Mouse (Mus musculus): ENCODE measurements at regions not wholly inside any gene's neighbourhood (a gene's known extent, or its start where the extent isn't known, plus 50 kb on each side); places are given as distances from the start of the nearest gene placed in this dataset.

- TF ChIP-seq CTCF (IDR thresholded peaks at IDR 0.05; ENCODE audit: borderline replicate concordance, extremely low read depth, insufficient read depth, insufficient read length) (no peak), POLR2A (IDR thresholded peaks at IDR 0.05; ENCODE audit: borderline replicate concordance, extremely low read depth, insufficient read depth, insufficient read length, poor library complexity, severe bottlenecking) (no peak)
- no peak for DNase-seq (ENCODE audit: low read depth)
Measured at GRCm38 (mm10) chr10:99552373-99552772, 207.1 kb downstream of the Csl start.

- DNase-seq (ENCODE audit: low read depth), result peak; percentile 90
- TF ChIP-seq POLR2A (IDR thresholded peaks at IDR 0.05; ENCODE audit: borderline replicate concordance, extremely low read depth, insufficient read depth, insufficient read length, poor library complexity, severe bottlenecking), result no peak
- TF ChIP-seq CTCF (IDR thresholded peaks at IDR 0.05; ENCODE audit: borderline replicate concordance, extremely low read depth, insufficient read depth, insufficient read length), result no peak
Measured at GRCm38 (mm10) chr10:99552836-99553540, 206.5 kb downstream of the Csl start.

- TF ChIP-seq CTCF (IDR thresholded peaks at IDR 0.05; ENCODE audit: borderline replicate concordance, extremely low read depth, insufficient read depth, insufficient read length), result no peak
- no peak for TF ChIP-seq POLR2A (IDR thresholded peaks at IDR 0.05; ENCODE audit: borderline replicate concordance, extremely low read depth, insufficient read depth, insufficient read length, poor library complexity, severe bottlenecking)
- no peak for DNase-seq (ENCODE audit: low read depth)
Measured at GRCm38 (mm10) chr10:99555021-99555420, 204.4 kb downstream of the Csl start.

- DNase-seq (ENCODE audit: low read depth), result peak; percentile 64
- TF ChIP-seq POLR2A (IDR thresholded peaks at IDR 0.05; ENCODE audit: borderline replicate concordance, extremely low read depth, insufficient read depth, insufficient read length, poor library complexity, severe bottlenecking) (no peak), CTCF (IDR thresholded peaks at IDR 0.05; ENCODE audit: borderline replicate concordance, extremely low read depth, insufficient read depth, insufficient read length) (no peak)
Measured at GRCm38 (mm10) chr10:99555658-99556352, 203.7 kb downstream of the Csl start.

GRCm38 (mm10) chr10:99556353-99557036, 203.0 kb downstream of the Csl start:
- no peak for TF ChIP-seq CTCF (IDR thresholded peaks at IDR 0.05; ENCODE audit: borderline replicate concordance, extremely low read depth, insufficient read depth, insufficient read length)
- no peak for TF ChIP-seq POLR2A (IDR thresholded peaks at IDR 0.05; ENCODE audit: borderline replicate concordance, extremely low read depth, insufficient read depth, insufficient read length, poor library complexity, severe bottlenecking)
- no peak for DNase-seq (ENCODE audit: low read depth)

- TF ChIP-seq CTCF (IDR thresholded peaks at IDR 0.05; ENCODE audit: borderline replicate concordance, extremely low read depth, insufficient read depth, insufficient read length), result no peak
- TF ChIP-seq POLR2A (IDR thresholded peaks at IDR 0.05; ENCODE audit: borderline replicate concordance, extremely low read depth, insufficient read depth, insufficient read length, poor library complexity, severe bottlenecking), result no peak
- DNase-seq (ENCODE audit: low read depth), result no peak
Measured at GRCm38 (mm10) chr10:99558656-99559055, 200.8 kb downstream of the Csl start.

- no peak for DNase-seq (ENCODE audit: low read depth)
- TF ChIP-seq CTCF (IDR thresholded peaks at IDR 0.05; ENCODE audit: borderline replicate concordance, extremely low read depth, insufficient read depth, insufficient read length) (no peak), POLR2A (IDR thresholded peaks at IDR 0.05; ENCODE audit: borderline replicate concordance, extremely low read depth, insufficient read depth, insufficient read length, poor library complexity, severe bottlenecking) (no peak)
Measured at GRCm38 (mm10) chr10:99561166-99561818, 198.2 kb downstream of the Csl start.

GRCm38 (mm10) chr10:99564605-99565004, 194.9 kb downstream of the Csl start:
- no peak for TF ChIP-seq POLR2A (IDR thresholded peaks at IDR 0.05; ENCODE audit: borderline replicate concordance, extremely low read depth, insufficient read depth, insufficient read length, poor library complexity, severe bottlenecking)
- no peak for TF ChIP-seq CTCF (IDR thresholded peaks at IDR 0.05; ENCODE audit: borderline replicate concordance, extremely low read depth, insufficient read depth, insufficient read length)
- no peak for DNase-seq (ENCODE audit: low read depth)

GRCm38 (mm10) chr10:99568424-99568823, 191.0 kb downstream of the Csl start:
- no peak for DNase-seq (ENCODE audit: low read depth)
- TF ChIP-seq CTCF (IDR thresholded peaks at IDR 0.05; ENCODE audit: borderline replicate concordance, extremely low read depth, insufficient read depth, insufficient read length) (no peak), POLR2A (IDR thresholded peaks at IDR 0.05; ENCODE audit: borderline replicate concordance, extremely low read depth, insufficient read depth, insufficient read length, poor library complexity, severe bottlenecking) (no peak)

GRCm38 (mm10) chr10:99570190-99570589, 189.3 kb downstream of the Csl start:
- TF ChIP-seq CTCF (IDR thresholded peaks at IDR 0.05; ENCODE audit: borderline replicate concordance, extremely low read depth, insufficient read depth, insufficient read length), result no peak
- no peak for TF ChIP-seq POLR2A (IDR thresholded peaks at IDR 0.05; ENCODE audit: borderline replicate concordance, extremely low read depth, insufficient read depth, insufficient read length, poor library complexity, severe bottlenecking)
- DNase-seq (ENCODE audit: low read depth), result peak; percentile 61

- TF ChIP-seq CTCF (IDR thresholded peaks at IDR 0.05; ENCODE audit: borderline replicate concordance, extremely low read depth, insufficient read depth, insufficient read length), result no peak
- TF ChIP-seq POLR2A (IDR thresholded peaks at IDR 0.05; ENCODE audit: borderline replicate concordance, extremely low read depth, insufficient read depth, insufficient read length, poor library complexity, severe bottlenecking), result no peak
- no peak for DNase-seq (ENCODE audit: low read depth)
Measured at GRCm38 (mm10) chr10:99573997-99574396, 185.5 kb downstream of the Csl start.
